Mouse (Mus musculus): ENCODE results near the gene Cops4.

GRCm38 (mm10) chr5:100573256-100573655, 55.1 kb downstream of the Cops4 start:
- TF ChIP-seq POLR2A (IDR thresholded peaks at IDR 0.05; ENCODE audit: insufficient read depth, low read depth, low read length) (no peak), CTCF (IDR thresholded peaks at IDR 0.05; ENCODE audit: insufficient read depth, low read depth, low read length) (no peak)
